Mouse (Mus musculus): ENCODE data around the gene Vmn2r85.
"Not testable (repeated sequence)": the region's sequence is repeated elsewhere in the genome, so short reads cannot be mapped to it uniquely, and the experiment has no call there.

The Vmn2r85 gene

DNA sequence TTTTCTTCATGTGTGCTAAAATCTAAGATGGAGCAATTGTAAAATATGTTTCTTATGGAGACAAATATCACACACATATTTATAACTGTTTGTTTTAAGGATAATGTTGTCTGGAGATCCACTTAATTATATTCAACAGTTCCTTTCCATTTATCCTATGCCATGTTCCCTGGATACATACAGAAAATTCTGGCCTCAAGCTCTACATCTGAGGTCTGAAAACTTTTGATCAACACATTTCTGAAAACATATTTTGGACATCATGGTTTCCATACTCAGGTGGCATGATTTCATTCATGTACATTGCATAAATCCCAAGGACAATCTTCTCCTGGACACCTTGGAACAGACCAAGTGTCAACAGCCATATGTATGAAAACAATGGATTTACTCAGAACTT, at the start of gene Vmn2r85:
Gene Vmn2r85, minus strand, starts transcription at position 101 of the 400 bp plus-strand sequence.
- not testable (repeated sequence) for DNase-seq (ENCODE audit: low read depth, low spot score)

GRCm38 (mm10) chr10:130470311-130470760, 40.8 kb upstream of the Vmn2r85 start:
- DNase-seq (ENCODE audit: low read depth, low spot score), result peak; percentile 11

DNA sequence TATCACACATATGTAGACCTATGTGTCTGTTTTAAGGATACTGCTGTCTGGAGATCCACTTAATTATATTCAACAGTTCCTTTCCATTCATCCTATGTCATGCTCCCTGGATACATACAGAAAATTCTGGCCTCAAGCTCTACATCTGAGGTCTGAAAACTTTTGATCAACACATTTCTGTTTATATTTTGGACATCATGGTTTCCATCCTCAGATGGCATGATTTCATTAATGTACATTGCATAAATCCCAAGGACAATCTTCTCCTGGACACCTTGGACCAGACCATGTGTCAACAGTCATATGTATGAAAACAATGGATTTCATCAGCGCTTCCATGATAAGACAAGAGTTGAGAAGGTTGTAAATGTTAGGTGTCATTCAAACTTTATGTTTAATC, 26.4 kb upstream of the Vmn2r85 start, which contains the start of gene Vmn2r86:
Gene Vmn2r86, minus strand, starts transcription at position 101 of the 400 bp plus-strand sequence.
- not testable (repeated sequence) for DNase-seq (ENCODE audit: low read depth, low spot score)

DNA sequence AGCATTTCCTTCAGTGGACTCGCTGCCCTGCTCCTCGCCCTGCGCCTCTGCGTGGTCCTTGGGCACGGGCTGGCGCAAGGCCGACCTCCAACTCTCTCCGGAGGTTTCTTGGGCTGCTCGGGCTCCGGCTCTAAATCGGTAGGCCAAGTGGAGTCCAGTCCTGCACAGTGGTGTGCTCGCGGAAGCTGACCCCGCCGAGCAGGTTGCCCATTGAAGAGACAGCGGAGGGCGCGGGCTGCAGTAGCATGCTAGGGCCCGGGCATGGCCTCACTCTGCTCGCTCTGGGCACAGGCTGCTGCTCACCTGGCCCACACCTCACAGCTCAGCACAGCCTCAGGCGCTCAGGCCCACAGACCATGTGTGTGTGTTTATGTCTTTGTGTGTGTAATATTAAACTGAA, 15.3 kb upstream of the Vmn2r85 start:
- no peak for DNase-seq (ENCODE audit: low read depth, low spot score)

- not testable (repeated sequence) for DNase-seq (ENCODE audit: low read depth, low spot score)
Measured at GRCm38 (mm10) chr10:130434185-130434898, 4.8 kb upstream of the Vmn2r85 start.

DNA sequence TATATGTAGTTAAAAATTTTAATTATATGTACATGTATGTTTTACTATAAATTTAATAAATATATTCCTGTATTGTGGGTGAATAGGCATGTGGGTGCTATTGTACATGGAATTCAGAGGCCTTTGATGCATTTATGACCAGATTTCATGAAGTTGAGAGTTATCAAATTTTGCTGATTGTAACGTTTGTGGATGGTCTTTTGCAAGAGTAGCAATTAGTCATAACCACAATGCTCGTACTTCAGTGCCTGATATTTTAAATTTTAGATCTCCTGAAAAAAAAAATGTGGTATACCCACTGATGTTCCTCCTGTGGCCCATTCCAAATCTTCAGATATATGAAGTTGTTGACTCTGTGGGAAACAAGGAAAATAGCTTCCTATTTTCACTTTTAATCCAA, 7.1 kb downstream of the Vmn2r85 start:
- not testable (repeated sequence) for DNase-seq (ENCODE audit: low read depth, low spot score)

GRCm38 (mm10) chr10:130420401-130420800, 9.1 kb downstream of the Vmn2r85 start:
- DNase-seq (ENCODE audit: low read depth, low spot score), result no peak

DNA sequence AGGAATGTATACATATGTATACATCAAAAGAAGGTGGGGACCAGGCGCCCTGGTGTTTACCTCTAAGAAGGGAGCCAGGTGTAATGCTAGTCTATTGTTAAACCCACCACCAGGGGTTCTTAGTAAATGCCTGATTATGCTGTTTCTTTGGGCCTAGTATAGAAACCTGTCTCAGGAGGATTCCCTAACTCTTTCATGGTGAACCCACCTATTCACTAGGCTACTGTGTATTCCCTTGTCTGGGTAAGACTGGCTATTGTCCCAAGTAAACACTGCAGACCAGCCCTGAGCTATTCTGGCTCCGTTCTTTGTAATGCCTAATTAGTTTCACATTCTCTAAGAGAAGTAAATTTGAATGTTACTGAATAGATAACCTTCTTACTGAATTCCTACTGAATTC, 9.5 kb downstream of the Vmn2r85 start:
- not testable (repeated sequence) for DNase-seq (ENCODE audit: low read depth, low spot score)

GRCm38 (mm10) chr10:130416352-130416751, 13.2 kb downstream of the Vmn2r85 start:
- DNase-seq (ENCODE audit: low read depth, low spot score), result not testable (repeated sequence)

- DNase-seq (ENCODE audit: low read depth, low spot score), result not testable (repeated sequence)
Measured at GRCm38 (mm10) chr10:130412167-130412698, 17.3 kb downstream of the Vmn2r85 start.

- DNase-seq (ENCODE audit: low read depth, low spot score), result no peak
Measured at GRCm38 (mm10) chr10:130394232-130394631, 35.3 kb downstream of the Vmn2r85 start, which contains the start of gene Vmn2r84. Gene Vmn2r84, minus strand, starts transcription at chr10:130394332.

- DNase-seq (ENCODE audit: low read depth, low spot score), result no peak
Measured at GRCm38 (mm10) chr10:130375145-130375544, 54.4 kb downstream of the Vmn2r85 start.

DNA sequence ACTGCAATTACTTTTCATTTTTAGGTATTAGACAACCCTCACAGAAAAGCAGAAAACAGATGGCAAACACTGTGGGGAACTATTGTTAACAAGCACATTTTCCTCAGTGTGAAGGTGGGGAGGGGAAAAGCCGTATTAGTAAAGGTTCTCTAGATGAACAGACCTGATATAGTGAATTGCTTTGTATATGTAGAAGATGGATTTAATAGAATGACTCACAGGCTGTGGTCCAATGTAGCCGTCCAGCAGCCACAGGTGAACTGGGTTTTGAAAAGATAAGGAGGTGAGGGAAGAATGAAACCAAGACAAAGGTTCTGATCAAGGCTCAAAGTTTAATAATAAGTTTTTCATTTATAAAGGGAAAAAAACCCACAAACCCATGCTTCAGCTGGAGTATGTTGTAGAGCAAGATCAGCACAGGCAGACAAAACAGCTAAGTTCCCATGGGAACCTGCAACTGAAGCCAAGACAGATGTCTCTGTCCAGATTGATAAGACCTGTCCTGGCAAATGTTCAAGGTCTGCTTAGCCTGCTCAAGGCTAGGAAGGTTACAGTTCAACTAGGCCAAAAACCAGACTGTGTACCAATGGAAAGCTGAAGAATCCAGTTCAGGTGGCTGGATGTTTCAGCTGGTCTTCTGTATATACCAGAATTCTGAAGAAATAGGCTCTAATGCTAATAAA, 56.9 kb downstream of the Vmn2r85 start:
- DNase-seq (ENCODE audit: low read depth, low spot score), result no peak

DNA sequence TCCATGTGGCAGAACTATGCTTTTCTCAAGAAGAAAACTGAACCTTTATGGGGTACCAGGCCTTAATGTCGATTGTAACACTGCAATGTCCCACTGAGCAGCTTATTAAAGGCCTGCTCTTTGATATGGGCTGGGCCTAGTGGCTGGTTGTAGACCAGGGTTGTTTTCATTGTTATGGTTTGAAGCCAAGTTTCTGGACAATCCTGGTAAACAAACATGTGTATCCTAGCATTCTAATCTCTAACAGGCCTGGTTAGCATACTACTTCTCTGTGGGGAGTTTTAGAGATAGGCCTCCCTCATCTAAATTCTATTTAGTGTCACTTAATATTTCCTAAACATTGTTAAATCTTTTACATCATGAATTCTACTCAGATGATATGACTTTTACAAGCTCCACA, 57.9 kb downstream of the Vmn2r85 start:
- no peak for DNase-seq (ENCODE audit: low read depth, low spot score)

- DNase-seq (ENCODE audit: low read depth, low spot score), result no peak
Measured at GRCm38 (mm10) chr10:130370005-130370682, 59.4 kb downstream of the Vmn2r85 start.

DNA sequence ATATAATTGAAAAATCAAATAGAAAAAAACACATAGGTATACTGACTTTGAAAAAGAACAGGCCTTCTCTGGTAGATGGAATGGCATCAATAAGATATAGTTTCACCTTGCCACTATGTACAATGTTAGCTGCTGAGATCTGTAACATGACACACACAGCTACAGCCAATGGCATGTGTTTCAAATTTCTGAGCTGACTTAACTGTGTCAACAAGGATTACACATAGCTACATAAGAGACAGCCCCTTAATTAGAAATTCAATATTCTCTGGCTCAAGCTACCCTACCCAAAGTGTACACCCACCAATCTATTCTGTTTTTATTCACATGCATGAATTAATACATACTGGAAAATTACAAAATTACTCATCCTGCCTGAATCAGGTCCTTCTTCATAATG, 61.1 kb downstream of the Vmn2r85 start:
- no peak for DNase-seq (ENCODE audit: low read depth, low spot score)

- DNase-seq (ENCODE audit: low read depth, low spot score), result no peak
Measured at GRCm38 (mm10) chr10:130364766-130365165, 64.7 kb downstream of the Vmn2r85 start.

Data from retina, postnatal 7 days (tissue).